Mouse (Mus musculus) olfactory bulb, adult 2 months (tissue): ENCODE measurements around the gene Gfod1. TPM values are rescaled to one million over a fixed set of nuclear protein-coding genes. Genes with fewer than 3 reads are reported as not detected.

ENCODE experiments used
- H3K27ac ChIP-seq: fragments of 200-500 bp; 2 replicates; pipeline ENCODE4 v1.5.1; 2012; ENCODE audit warnings: low read depth, low read length; ENCODE audit not compliant: insufficient read depth
- H3K4me1 ChIP-seq: fragments of 200-500 bp; 2 replicates; pipeline ENCODE4 v1.6.1; 2012; ENCODE audit warnings: low read length; ENCODE audit not compliant: control insufficient read depth, insufficient read depth
- H3K4me3 ChIP-seq: fragments of 200-500 bp; 2 replicates; pipeline ENCODE4 v1.5.1; 2012; ENCODE audit warnings: mild to moderate bottlenecking, low read depth, low read length, moderate library complexity; ENCODE audit not compliant: insufficient read depth
- CTCF ChIP-seq: fragments of 200-500 bp; IDR thresholded peaks from 2 replicates; pipeline ENCODE4 v1.5.1; 2012; ENCODE audit warnings: low read depth, mild to moderate bottlenecking, low read length, moderate library complexity; ENCODE audit not compliant: insufficient read depth
- POLR2A ChIP-seq: fragments of 200-500 bp; IDR thresholded peaks from 2 replicates; pipeline ENCODE4 v1.6.1; 2012; ENCODE audit warnings: mild to moderate bottlenecking, low read depth, low read length, moderate library complexity; ENCODE audit not compliant: insufficient read depth
- WGBS: fragments of 180-500 bp; shearing (Covaris S2); methylation state at CpG from one replicate; pipeline ENCODE4 v1.1.7; 2018; 5-methylcytosine and 5-hydroxymethylcytosine counted together
- polyA plus RNA-seq: library from polyadenylated mRNA; stranded (reverse); fragments of >200 nt; gene quantifications from 2 replicates; pipeline ENCODE4 v1.2.4, GENCODE M21; 2012; ENCODE audit warnings: low replicate concordance; ENCODE audit not compliant: missing spikeins, insufficient read depth, insufficient read length

The Gfod1 gene
- polyA plus RNA-seq, 1 experiment = not detected

DNA sequence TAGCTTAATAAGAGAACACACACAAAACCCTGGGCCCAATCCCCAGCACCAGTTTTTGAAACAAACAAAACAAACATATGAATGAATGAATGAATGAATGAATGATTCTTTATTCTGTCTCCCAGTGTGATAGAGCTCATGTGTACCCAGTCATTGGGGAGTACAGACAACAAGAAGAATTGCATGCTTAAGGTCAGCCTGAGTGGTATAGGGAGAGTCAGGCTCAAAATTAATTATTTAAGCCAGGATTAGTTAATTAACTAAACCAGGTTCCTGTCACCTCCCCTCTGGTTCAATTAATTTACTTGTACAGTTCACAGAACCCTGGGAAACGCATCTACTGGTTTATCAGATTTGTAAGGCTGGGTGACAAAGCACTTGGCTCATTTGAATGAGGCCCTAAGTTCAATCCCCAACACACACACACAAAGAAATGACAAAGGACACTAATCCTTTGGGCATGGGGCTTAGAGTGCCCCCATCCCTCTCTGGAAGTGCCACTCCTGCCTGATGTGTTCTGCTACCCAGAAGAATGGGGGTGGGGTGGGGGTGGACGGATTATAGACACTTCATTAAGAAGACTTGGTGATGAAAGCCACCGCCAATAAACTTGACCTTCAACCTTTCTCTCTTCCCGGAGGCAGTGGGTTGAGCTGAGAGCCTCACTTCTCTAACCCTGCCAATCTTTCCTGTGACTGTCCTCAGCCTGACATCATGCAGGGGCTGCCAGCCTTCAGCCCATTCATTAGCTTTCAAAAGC, 34.3 kb downstream of the Gfod1 start:
- no peak for TF ChIP-seq CTCF
- no peak for TF ChIP-seq POLR2A
- Histone ChIP-seq H3K4me1 (peaks cover 40% of the 10 kb centered on the region), H3K27ac (no peak overlapping the region), H3K4me3 (no peak overlapping the region)
- 65% methylated on average over 4 of the region's 4 CpGs for WGBS

DNA sequence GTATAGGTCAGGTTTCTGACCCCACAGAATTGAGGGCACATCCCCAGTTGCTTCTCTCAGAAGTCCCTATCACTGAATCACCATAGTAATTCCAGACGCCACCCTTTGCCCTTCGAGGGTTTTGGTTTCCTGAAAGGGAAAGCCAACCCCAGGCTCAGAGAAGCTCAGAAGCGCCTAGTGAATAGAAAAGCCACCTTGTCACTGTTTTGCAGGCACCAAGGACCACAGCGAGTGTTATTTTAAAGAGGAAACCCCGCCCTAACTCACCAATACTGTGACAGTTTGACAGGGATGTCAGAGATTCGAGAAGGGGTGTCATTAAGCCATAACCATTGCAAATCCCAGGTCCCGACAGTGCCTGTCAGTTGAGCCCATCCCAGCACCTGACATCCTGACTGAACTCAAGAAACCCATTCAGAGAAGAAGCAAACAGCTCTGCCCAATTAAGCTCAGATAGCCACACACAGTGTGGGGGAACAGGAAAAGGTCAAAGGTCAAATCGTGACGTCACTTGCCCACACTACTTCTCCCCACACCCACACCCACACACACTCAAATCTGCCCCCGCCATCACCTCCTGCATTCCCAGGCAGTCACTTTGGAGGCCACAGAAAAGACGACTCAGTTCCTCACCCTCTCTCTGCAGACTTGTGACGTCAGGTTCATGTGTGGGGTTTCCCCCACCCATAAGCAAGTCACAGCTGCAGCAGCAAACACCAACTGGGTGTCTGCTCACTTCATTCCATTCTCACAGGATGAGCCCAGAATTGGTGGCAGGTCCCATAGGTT, 35.2 kb downstream of the Gfod1 start:
- H3K4me3 ChIP-seq = no peak overlapping the region
- peaks cover 45% of the 10 kb centered on the region for H3K4me1 ChIP-seq
- WGBS = 48% methylated on average over 12 of the region's 12 CpGs
- 0 out of 2 replicates have a peak overlapping the region, but pooled peaks have one; percentile 3 for H3K27ac ChIP-seq
- TF ChIP-seq POLR2A (no peak), CTCF (no peak)

DNA sequence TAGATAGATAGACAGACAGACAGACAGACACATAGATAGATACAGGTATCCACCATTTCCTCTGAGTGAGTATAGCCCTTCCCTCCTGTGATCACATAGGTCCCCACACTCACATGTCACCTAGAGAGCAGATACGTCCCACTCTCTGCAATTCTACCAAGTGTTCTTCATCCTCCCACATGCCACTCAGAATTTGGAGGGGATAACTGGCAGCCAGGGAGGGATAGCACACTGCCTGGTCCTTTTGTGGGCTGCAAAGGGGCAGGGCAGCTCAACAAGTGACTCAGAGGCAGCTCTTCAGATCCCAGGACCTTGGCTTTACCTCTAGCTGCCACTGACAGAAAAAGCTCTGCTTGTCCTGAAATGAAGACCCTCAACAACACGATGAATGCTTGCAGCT, 36.1 kb downstream of the Gfod1 start:
- TF ChIP-seq CTCF (no peak), POLR2A (no peak)
- WGBS = 81% methylated on average over 2 of the region's 2 CpGs
- no peak overlapping the region for H3K4me3 ChIP-seq
- H3K27ac ChIP-seq = no peak overlapping the region
- peaks cover 42% of the 10 kb centered on the region for H3K4me1 ChIP-seq

DNA sequence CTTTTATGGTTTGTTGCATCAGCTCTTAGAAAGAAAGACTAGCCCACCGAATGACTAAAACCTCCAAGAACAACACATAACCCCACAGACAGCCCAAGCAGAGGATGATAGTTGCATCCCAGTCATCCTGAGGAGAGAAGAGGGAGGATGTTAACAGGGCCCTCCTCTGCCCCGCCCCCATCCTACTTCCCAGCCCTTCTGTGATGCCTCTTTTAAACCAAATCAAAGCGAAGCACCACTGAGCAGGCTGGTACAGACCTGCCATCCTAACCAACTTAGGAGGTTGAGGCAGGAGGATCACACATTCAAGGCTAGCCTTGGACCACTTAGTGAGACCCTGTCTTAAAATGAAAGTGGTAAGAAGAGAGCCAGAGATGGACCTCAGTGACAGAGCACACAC, 36.8 kb downstream of the Gfod1 start:
- no peak for TF ChIP-seq POLR2A
- TF ChIP-seq CTCF = no peak
- Histone ChIP-seq H3K27ac (no peak overlapping the region), H3K4me3 (no peak overlapping the region), H3K4me1 (peaks cover 42% of the 10 kb centered on the region)
- WGBS = 80% methylated on average over 3 of the region's 3 CpGs

- Histone ChIP-seq H3K4me3 (no peak overlapping the region), H3K27ac (no peak overlapping the region), H3K4me1 (peaks cover 40% of the 10 kb centered on the region)
- 86% methylated on average over 10 of the region's 10 CpGs for WGBS
- no peak for TF ChIP-seq CTCF
- no peak for TF ChIP-seq POLR2A
These were observed 37.6 kb downstream of the Gfod1 start for GRCm38 (mm10) chr13:43266333-43266732.

- no peak overlapping the region for H3K27ac ChIP-seq
These were observed 38.9 kb downstream of the Gfod1 start for GRCm38 (mm10) chr13:43265116-43265515.

DNA sequence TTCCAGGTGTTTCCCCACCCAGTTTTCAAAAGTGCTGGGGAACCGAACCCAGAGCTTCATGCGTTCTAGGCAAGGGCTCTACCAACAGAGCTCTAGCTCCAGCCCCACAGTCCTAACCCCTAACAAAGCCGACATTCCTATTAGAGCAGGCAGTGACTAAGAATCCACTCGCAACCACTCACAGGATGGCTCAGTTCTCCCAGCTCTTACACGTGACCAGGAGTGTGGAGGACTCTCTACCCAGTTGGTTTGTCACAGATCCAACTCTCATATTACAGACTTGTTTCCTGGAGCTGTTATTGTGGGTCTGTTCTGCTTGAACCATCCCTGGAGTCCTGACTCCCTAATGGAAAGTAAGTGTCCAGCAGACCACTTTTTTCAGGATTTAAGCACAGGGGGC, 40.3 kb downstream of the Gfod1 start:
- 55% methylated on average over 5 of the region's 5 CpGs for WGBS
- H3K27ac ChIP-seq = no peak overlapping the region; the same call in 1 of the 2 replicates
- no peak overlapping the region for H3K4me3 ChIP-seq
- no peak for TF ChIP-seq CTCF
- TF ChIP-seq POLR2A = no peak
- H3K4me1 ChIP-seq = peaks cover 27% of the 10 kb centered on the region

More at GRCm38 (mm10) chr13:43265116-43265515, 38.9 kb downstream of the Gfod1 start:
- 50% methylated on average over 4 of the region's 4 CpGs for WGBS
- Histone ChIP-seq H3K4me1 (peaks cover 35% of the 10 kb centered on the region), H3K4me3 (no peak overlapping the region)
- TF ChIP-seq POLR2A (no peak), CTCF (no peak)

DNA sequence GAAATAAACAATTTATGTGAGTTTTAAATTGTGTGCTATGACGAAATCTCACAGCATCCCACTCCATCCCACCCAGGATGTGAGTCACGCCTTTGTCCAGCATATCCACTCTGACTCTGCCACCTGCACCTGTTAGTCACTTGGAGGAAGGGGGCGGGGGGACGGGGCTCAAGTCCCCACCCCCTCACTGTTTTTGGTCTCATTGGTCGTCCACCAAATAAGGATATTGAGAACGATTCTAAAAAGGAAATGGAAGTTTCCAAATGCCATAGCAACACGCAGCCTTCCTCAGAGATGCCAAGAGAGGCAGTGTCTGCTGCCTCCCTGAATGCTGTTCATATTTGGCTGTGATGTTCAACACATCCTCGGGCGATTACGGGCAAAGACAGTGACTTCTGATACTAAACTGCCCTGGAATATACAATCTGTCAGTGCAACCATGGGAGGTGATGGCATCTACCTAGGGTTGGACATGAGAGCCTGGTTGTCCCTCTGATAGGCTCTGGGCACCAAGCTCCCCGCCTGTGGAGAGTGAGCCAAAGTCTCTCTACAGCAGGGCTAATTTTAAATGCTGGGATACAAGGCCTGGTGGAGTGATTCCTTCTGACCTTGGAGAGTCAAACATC, 41.7 kb downstream of the Gfod1 start:
- peaks cover 21% of the 10 kb centered on the region for H3K4me1 ChIP-seq
- peak overlapping the region; percentile 86 for H3K27ac ChIP-seq
- WGBS = 42% methylated on average over 11 of the region's 11 CpGs
- H3K4me3 ChIP-seq = no peak overlapping the region
- TF ChIP-seq POLR2A = no peak
- no peak for TF ChIP-seq CTCF

- TF ChIP-seq CTCF (no peak), POLR2A (no peak)
- peaks cover 20% of the 10 kb centered on the region for H3K4me1 ChIP-seq
- H3K4me3 ChIP-seq = no peak overlapping the region
- peak overlapping the region; percentile 84 for H3K27ac ChIP-seq
- 67% methylated on average over 3 of the region's 3 CpGs for WGBS
These were observed 42.7 kb downstream of the Gfod1 start for GRCm38 (mm10) chr13:43261287-43261686.

GRCm38 (mm10) chr13:43260731-43261130, 43.2 kb downstream of the Gfod1 start:
- no peak overlapping the region for H3K27ac ChIP-seq
- peaks cover 17% of the 10 kb centered on the region for H3K4me1 ChIP-seq
- 84% methylated on average over 6 of the region's 6 CpGs for WGBS
- TF ChIP-seq POLR2A (no peak), CTCF (no peak)
- H3K4me3 ChIP-seq = no peak overlapping the region
